Mouse (Mus musculus): Measurements from ENCODE around the gene Prkar1a. TPM values are rescaled to one million over a fixed set of nuclear protein-coding genes. Genes with fewer than 3 reads are reported as not detected.

Gene Prkar1a
- 375 and 413 TPM in 2 replicates for polyA plus RNA-seq (2015; fragmentation: Nextera tagmentation; extraction: Ambion mirVana)

- H3K36me3 ChIP-seq: peaks cover 12% of the 10 kb centered on the region
- peak within 1 kb of the TSS; percentile 97 for H3K4me3 ChIP-seq
- H3K9me3 ChIP-seq: no peaks in the 10 kb centered on the region
- H3K27me3 ChIP-seq (replicated peaks): no peaks in the 10 kb centered on the region
- peak within 1 kb of the TSS; percentile 100 for H3K9ac ChIP-seq
- WGBS: 10% methylated on average over 8 of the region's 8 CpGs
- peak within 1 kb of the TSS; percentile 83 for H3K4me2 ChIP-seq
- no peak for ATAC-seq (ENCODE audit: extremely low read depth, insufficient number of reproducible peaks, low FRiP score, low TSS enrichment)
- H3K27ac ChIP-seq (replicated peaks): peak within 1 kb of the TSS; percentile 99
- H3K4me1 ChIP-seq: peaks cover 42% of the 10 kb centered on the region
Measured at GRCm38 (mm10) chr11:109649206-109649605, at the start of gene Prkar1a. Gene Prkar1a, plus strand, starts transcription at chr11:109649405.

DNA sequence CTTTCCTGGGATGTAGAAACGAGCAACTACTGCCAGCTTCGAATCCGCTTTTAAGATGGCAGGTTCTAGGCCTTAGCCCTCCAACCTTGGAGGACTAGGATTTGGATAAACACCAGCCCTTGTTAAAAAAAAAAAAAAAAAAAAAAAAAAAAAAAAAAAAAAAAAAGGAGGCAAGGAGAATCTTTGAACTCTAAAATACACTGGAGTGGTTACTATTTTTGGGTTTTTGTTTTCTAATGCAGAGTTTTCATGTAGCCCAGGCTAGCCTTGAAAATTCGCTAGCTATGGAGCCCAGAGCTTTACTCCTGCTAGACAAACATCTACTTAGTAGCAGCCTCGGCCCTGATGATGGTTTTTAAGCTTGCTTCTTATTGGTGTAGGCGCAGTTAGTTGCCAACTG, 41.6 kb upstream of the Prkar1a start:
- WGBS: 82% methylated on average over 6 of the region's 6 CpGs
- H3K4me2 ChIP-seq: no peak overlapping the region
- H3K9me3 ChIP-seq: no peaks in the 10 kb centered on the region
- H3K27ac ChIP-seq (replicated peaks): no peak overlapping the region
- H3K4me1 ChIP-seq: peaks cover 28% of the 10 kb centered on the region
- peaks cover 26% of the 10 kb centered on the region for H3K36me3 ChIP-seq
- no peaks in the 10 kb centered on the region for H3K27me3 ChIP-seq (replicated peaks)
- ATAC-seq (ENCODE audit: extremely low read depth, insufficient number of reproducible peaks, low FRiP score, low TSS enrichment): no peak
- H3K9ac ChIP-seq: no peak overlapping the region
- H3K4me3 ChIP-seq: no peak overlapping the region

- no peak for ATAC-seq (ENCODE audit: extremely low read depth, insufficient number of reproducible peaks, low FRiP score, low TSS enrichment)
- Histone ChIP-seq H3K4me2 (peak overlapping the region; percentile 87), H3K27me3 (replicated peaks) (no peaks in the 10 kb centered on the region), H3K4me3 (no peak overlapping the region), H3K36me3 (peaks cover 11% of the 10 kb centered on the region), H3K4me1 (peaks cover 28% of the 10 kb centered on the region), H3K9ac (peak overlapping the region; percentile 38; the same call in 1 of the 2 replicates), H3K9me3 (no peaks in the 10 kb centered on the region), H3K27ac (replicated peaks) (no peak overlapping the region; the same call in 1 of the 2 replicates)
- 49% methylated on average over 6 of the region's 6 CpGs for WGBS
Measured at GRCm38 (mm10) chr11:109608976-109609625, 40.1 kb upstream of the Prkar1a start.

DNA sequence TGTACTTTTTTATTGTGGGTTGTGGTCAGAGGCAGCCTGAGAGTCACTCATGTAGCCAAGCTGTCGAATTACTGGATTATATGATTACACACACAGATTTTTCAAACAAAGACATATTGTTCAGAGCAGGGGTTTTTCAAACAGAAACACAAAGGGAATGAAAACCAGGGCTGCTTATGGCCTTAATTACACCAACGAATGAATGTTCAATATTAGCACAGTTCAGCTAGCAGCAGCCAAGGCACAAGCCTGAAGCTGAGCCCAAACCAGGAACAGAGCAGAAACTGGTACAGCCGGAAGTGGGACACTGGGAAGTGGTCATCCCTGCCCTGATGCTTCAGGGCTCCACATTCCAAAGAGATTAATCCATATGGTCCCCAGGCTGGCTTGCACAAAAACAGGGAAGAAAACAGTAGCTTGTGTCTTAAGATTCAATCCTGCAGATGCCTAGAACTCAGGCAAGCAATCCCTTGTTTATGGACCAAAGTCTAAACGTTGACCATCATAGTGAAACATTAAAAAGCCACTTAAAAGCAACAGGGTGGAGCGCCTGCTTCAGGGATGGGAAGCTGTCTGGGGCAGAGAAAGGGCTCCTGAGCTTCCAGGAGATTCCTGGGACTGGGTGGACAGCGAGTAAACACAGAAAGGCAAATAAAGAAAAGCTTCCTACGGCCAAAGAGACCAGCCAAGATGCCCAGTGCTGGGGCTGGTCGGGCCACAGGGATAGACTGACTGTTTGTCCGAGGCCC, 39.0 kb upstream of the Prkar1a start:
- H3K27ac ChIP-seq (replicated peaks): peak overlapping the region; percentile 88
- H3K9ac ChIP-seq: peak overlapping the region; percentile 91
- no peaks in the 10 kb centered on the region for H3K9me3 ChIP-seq
- 0 out of 2 replicates have a peak, but pooled peaks cover 3% of the 10 kb centered on the region for H3K36me3 ChIP-seq
- ATAC-seq (ENCODE audit: extremely low read depth, insufficient number of reproducible peaks, low FRiP score, low TSS enrichment): no peak
- 21% methylated on average over 9 of the region's 9 CpGs for WGBS
- H3K4me3 ChIP-seq: peak overlapping the region; percentile 79
- H3K4me1 ChIP-seq: peaks cover 28% of the 10 kb centered on the region
- no peaks in the 10 kb centered on the region for H3K27me3 ChIP-seq (replicated peaks)
- peak overlapping the region; percentile 87 for H3K4me2 ChIP-seq

DNA sequence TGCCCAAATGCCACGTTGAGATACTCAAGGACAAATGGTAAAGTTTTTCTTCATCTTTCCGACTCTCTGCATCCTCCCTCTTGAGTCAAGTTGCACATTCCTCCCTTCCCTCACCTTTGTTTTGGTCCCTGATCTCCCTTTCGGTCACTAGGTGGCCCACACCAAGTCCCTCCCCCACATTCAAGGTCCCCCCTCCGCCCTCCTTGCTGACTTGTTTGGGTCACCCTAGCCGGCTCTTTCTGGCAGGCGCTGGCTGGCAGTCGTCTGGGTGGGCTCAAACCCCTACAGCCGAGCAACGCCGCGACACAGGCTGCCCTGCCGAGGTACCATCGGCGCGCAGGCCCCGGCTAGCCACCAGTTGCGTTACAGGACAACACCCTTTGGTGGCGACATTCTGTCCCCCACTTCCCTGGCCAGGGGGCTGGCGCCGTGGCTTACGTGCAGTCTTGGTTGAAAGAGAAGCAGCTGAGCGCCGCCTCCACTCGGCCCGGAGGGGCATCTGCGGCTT, 38.4 kb upstream of the Prkar1a start:
- peak overlapping the region; percentile 91 for H3K9ac ChIP-seq
- no peaks in the 10 kb centered on the region for H3K9me3 ChIP-seq
- WGBS: under 1% methylated on average over 26 of the region's 26 CpGs
- H3K27ac ChIP-seq (replicated peaks): peak overlapping the region; percentile 88
- H3K4me3 ChIP-seq: peak overlapping the region; percentile 79
- H3K4me2 ChIP-seq: peak overlapping the region; percentile 87
- H3K27me3 ChIP-seq (replicated peaks): no peaks in the 10 kb centered on the region
- ATAC-seq (ENCODE audit: extremely low read depth, insufficient number of reproducible peaks, low FRiP score, low TSS enrichment): no peak; the same call in 1 of the 2 replicates
- H3K36me3 ChIP-seq: no peaks in the 10 kb centered on the region
- peaks cover 28% of the 10 kb centered on the region for H3K4me1 ChIP-seq

DNA sequence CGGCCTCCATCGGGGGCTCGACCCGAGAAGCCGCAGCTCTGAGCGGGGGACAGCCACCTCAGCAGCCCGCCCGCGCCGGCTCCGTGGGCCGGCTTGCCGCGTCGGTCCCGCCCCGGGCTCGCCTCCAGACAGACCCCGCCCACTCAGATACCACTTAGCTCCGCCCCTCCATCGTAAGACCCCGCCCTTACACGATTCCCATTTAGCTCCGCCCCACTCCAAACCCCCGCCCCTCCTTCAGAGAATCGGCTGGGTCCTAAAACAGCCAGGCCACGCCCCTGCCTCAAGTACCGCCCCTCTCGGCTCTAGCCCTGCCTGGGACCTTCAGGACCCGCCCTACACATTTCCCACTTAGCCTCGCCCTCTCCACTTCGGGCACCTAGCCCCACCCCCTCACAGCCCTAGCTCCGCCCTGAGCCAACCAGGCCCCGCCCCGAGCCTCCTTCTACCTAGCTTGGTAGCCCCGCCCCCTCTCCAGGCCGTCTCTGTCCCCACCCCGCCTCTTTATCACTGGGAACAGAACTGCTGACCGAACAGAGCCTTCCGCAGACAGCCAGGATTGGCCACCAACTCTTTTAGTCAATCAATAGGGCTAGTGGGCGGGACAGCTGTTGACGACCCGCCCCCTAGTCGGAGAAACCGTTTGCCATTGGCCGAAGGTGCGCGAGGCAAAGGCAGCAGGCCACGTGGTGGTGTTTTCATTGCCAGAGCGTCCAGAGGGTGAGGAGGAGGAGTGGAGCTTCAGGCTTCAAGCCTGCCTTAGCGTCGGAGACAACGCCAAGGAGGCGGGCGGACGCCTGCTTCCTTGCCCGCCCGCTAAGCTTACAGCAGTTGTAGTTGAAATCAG, 37.7 kb upstream of the Prkar1a start, which contains the start of gene Wipi1:
Gene Wipi1 (minus strand): TSS at position 665 of the 847 bp plus-strand sequence.
- H3K9me3 ChIP-seq: no peaks in the 10 kb centered on the region
- peak within 1 kb of the TSS; percentile 88 for H3K27ac ChIP-seq (replicated peaks)
- H3K36me3 ChIP-seq: no peaks in the 10 kb centered on the region
- under 1% methylated on average over 58 of the region's 58 CpGs for WGBS
- H3K27me3 ChIP-seq (replicated peaks): no peaks in the 10 kb centered on the region
- H3K4me1 ChIP-seq: peaks cover 30% of the 10 kb centered on the region
- peak; percentile 96 for ATAC-seq (ENCODE audit: extremely low read depth, insufficient number of reproducible peaks, low FRiP score, low TSS enrichment)
- peak within 1 kb of the TSS; percentile 79 for H3K4me3 ChIP-seq
- peak within 1 kb of the TSS; percentile 87 for H3K4me2 ChIP-seq
- peak within 1 kb of the TSS; percentile 91 for H3K9ac ChIP-seq

GRCm38 (mm10) chr11:109612871-109613529, 36.2 kb upstream of the Prkar1a start:
- WGBS: 51% methylated on average over 7 of the region's 7 CpGs
- ATAC-seq (ENCODE audit: extremely low read depth, insufficient number of reproducible peaks, low FRiP score, low TSS enrichment): no peak
- Histone ChIP-seq H3K9ac (no peak overlapping the region), H3K9me3 (no peaks in the 10 kb centered on the region), H3K36me3 (no peaks in the 10 kb centered on the region), H3K27me3 (replicated peaks) (no peaks in the 10 kb centered on the region), H3K4me3 (no peak overlapping the region), H3K4me2 (peak overlapping the region; percentile 87; the same call in 1 of the 2 replicates), H3K4me1 (peaks cover 36% of the 10 kb centered on the region), H3K27ac (replicated peaks) (no peak overlapping the region)

- no peaks in the 10 kb centered on the region for H3K27me3 ChIP-seq (replicated peaks)
- H3K4me3 ChIP-seq: no peak overlapping the region
- 75% methylated on average over 9 of the region's 9 CpGs for WGBS
- H3K9me3 ChIP-seq: no peaks in the 10 kb centered on the region
- no peak overlapping the region for H3K27ac ChIP-seq (replicated peaks)
- H3K4me1 ChIP-seq: peaks cover 21% of the 10 kb centered on the region
- no peaks in the 10 kb centered on the region for H3K36me3 ChIP-seq
- no peak overlapping the region for H3K9ac ChIP-seq
- no peak overlapping the region for H3K4me2 ChIP-seq
- ATAC-seq (ENCODE audit: extremely low read depth, insufficient number of reproducible peaks, low FRiP score, low TSS enrichment): no peak
Measured at GRCm38 (mm10) chr11:109615286-109615685, 33.9 kb upstream of the Prkar1a start.

DNA sequence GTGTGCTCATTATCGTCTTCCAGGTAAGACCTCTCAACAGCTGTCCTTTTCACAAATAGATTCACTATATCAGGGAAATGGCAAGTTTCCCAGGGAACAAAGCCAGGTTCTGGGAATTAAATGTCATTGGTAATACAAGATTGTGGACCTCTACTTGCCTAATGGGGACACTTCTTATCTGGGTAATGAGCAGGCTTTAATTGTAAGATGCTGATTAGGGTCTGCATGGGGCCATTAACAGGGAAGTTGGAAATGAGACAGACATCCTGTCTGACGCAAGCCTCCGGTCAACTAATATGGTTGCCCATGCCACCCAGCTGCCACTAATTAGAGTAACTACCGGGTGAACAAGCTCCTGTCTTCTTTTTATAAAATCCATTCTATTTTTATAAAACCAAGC, 32.9 kb upstream of the Prkar1a start:
- peak overlapping the region; percentile 34 for H3K27ac ChIP-seq (replicated peaks)
- no peak for ATAC-seq (ENCODE audit: extremely low read depth, insufficient number of reproducible peaks, low FRiP score, low TSS enrichment)
- peaks cover 18% of the 10 kb centered on the region for H3K4me1 ChIP-seq
- no peaks in the 10 kb centered on the region for H3K27me3 ChIP-seq (replicated peaks)
- H3K36me3 ChIP-seq: no peaks in the 10 kb centered on the region
- no peak overlapping the region for H3K9ac ChIP-seq
- no peaks in the 10 kb centered on the region for H3K9me3 ChIP-seq
- no peak overlapping the region for H3K4me3 ChIP-seq
- 67% methylated on average over 4 of the region's 4 CpGs for WGBS
- no peak overlapping the region for H3K4me2 ChIP-seq

DNA sequence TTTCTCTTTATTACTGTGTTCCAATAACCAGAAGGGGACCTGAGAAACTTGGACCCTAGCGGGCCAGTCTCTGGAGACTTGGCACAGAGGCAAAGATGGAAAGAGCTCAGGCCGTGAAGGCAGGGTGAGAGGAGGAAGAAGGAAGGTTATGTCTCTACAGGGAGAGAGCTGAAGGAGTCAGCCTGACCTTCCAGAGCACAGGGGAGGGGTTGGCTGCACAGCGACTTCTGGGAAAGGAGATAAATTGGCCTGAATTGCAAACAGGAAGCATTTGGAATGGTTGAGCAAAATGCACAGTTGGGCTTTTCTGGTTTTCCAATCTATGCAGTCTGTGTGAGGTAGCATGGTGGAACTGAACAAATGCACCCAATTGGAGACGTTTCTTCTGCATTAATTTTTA, 32.4 kb upstream of the Prkar1a start:
- WGBS: 45% methylated on average over 4 of the region's 4 CpGs
- Histone ChIP-seq H3K4me3 (no peak overlapping the region), H3K4me2 (no peak overlapping the region), H3K36me3 (no peaks in the 10 kb centered on the region), H3K9me3 (no peaks in the 10 kb centered on the region), H3K27me3 (replicated peaks) (no peaks in the 10 kb centered on the region), H3K9ac (no peak overlapping the region), H3K4me1 (peaks cover 22% of the 10 kb centered on the region), H3K27ac (replicated peaks) (peak overlapping the region; percentile 34)
- no peak for ATAC-seq (ENCODE audit: extremely low read depth, insufficient number of reproducible peaks, low FRiP score, low TSS enrichment)

All from heart, embryonic 13.5 days (tissue).